Mouse (Mus musculus) cerebellum, postnatal 36 days (tissue): ENCODE data around the gene Ccdc85a.

Experiments used
- DNase-seq, 2 experiments: peaks; one replicate each; pipeline ENCODE4 v3.0.0; 2021 to 2022; ENCODE audit warnings: mixed read lengths in 2 of 2

Gene Ccdc85a

GRCm38 (mm10) chr11:28583911-28584434 is at the start of gene Ccdc85a:
Gene Ccdc85a (minus strand): TSS chr11:28584324.
- DNase-seq = peak; percentile 78

GRCm38 (mm10) chr11:28633571-28634125 is 49.5 kb upstream of the Ccdc85a start:
- DNase-seq = no peak

- no peak for DNase-seq
Measured at GRCm38 (mm10) chr11:28633093-28633492, 49.0 kb upstream of the Ccdc85a start.

GRCm38 (mm10) chr11:28630771-28631170 is 46.6 kb upstream of the Ccdc85a start:
- DNase-seq = no peak

GRCm38 (mm10) chr11:28610781-28611491 is 26.8 kb upstream of the Ccdc85a start:
- DNase-seq = no peak

- peak in 1 of 2 experiments; percentile 18 for DNase-seq
Measured at GRCm38 (mm10) chr11:28583138-28583910, 800 bp downstream of the Ccdc85a start.

GRCm38 (mm10) chr11:28582218-28582617 is 1.9 kb downstream of the Ccdc85a start:
- no peak for DNase-seq

GRCm38 (mm10) chr11:28572423-28572822 is 11.7 kb downstream of the Ccdc85a start:
- DNase-seq = no peak

GRCm38 (mm10) chr11:28556420-28556819 is 27.7 kb downstream of the Ccdc85a start:
- no peak for DNase-seq

GRCm38 (mm10) chr11:28543429-28543828 is 40.7 kb downstream of the Ccdc85a start:
- DNase-seq = no peak

- DNase-seq = no peak
Measured at GRCm38 (mm10) chr11:28541307-28541706, 42.8 kb downstream of the Ccdc85a start.

GRCm38 (mm10) chr11:28533286-28533685 is 50.8 kb downstream of the Ccdc85a start:
- DNase-seq = no peak

- DNase-seq = no peak
Measured at GRCm38 (mm10) chr11:28501190-28501589, 82.9 kb downstream of the Ccdc85a start.

- peak in 1 of 2 experiments; percentile 11 for DNase-seq
Measured at GRCm38 (mm10) chr11:28497034-28497433, 87.1 kb downstream of the Ccdc85a start.

- no peak for DNase-seq
Measured at GRCm38 (mm10) chr11:28493362-28493761, 90.8 kb downstream of the Ccdc85a start.

- DNase-seq = no peak
Measured at GRCm38 (mm10) chr11:28491330-28491729, 92.8 kb downstream of the Ccdc85a start.

- no peak for DNase-seq
Measured at GRCm38 (mm10) chr11:28484083-28484729, 99.9 kb downstream of the Ccdc85a start.

GRCm38 (mm10) chr11:28477088-28477487 is 107.0 kb downstream of the Ccdc85a start:
- no peak for DNase-seq

GRCm38 (mm10) chr11:28465726-28466125 is 118.4 kb downstream of the Ccdc85a start:
- DNase-seq = no peak

- no peak for DNase-seq
Measured at GRCm38 (mm10) chr11:28464926-28465325, 119.2 kb downstream of the Ccdc85a start.

GRCm38 (mm10) chr11:28459165-28459564 is 125.0 kb downstream of the Ccdc85a start:
- DNase-seq = no peak

GRCm38 (mm10) chr11:28439877-28440276 is 144.2 kb downstream of the Ccdc85a start:
- no peak for DNase-seq
